Mouse (Mus musculus): ENCODE measurements around the gene Dennd1a. TPM values are rescaled to one million over a fixed set of nuclear protein-coding genes. Genes with fewer than 3 reads are reported as not detected.

Gene Dennd1a
- total and polyA plus RNA-seq, 2 experiments from 2014 or later = 16.7 to 52.1 TPM

GRCm38 (mm10) chr2:37855226-37855625, 432.0 kb downstream of the Dennd1a start:
- no peak for TF ChIP-seq CTCF (IDR thresholded peaks at IDR 0.05; ENCODE audit: low read depth)
- ATAC-seq (peak; percentile 78), DNase-seq (peak; percentile 25)
- H3K4me3 ChIP-seq (ENCODE audit: low read depth, low read length) = no peak overlapping the region
- no peaks in the 10 kb centered on the region for H3K9me3 ChIP-seq (ENCODE audit: low read length)
- no peak overlapping the region for H3K4me2 ChIP-seq (ENCODE audit: low read depth)
- H3K27ac ChIP-seq (ENCODE audit: low read depth, low read length) = no peak overlapping the region
- no peak overlapping the region for H3K9ac ChIP-seq
- 48% methylated on average over 2 of the region's 2 CpGs for WGBS
- no peaks in the 10 kb centered on the region for H3K4me1 ChIP-seq (ENCODE audit: insufficient read depth)
- H3K36me3 ChIP-seq (ENCODE audit: insufficient read depth) = 0 out of 2 replicates have a peak, but pooled peaks cover 3% of the 10 kb centered on the region
- no peaks in the 10 kb centered on the region for H3K27me3 ChIP-seq (ENCODE audit: insufficient read depth, low read length)

- Histone ChIP-seq H3K36me3 (ENCODE audit: insufficient read depth) (0 out of 2 replicates have a peak, but pooled peaks cover 3% of the 10 kb centered on the region), H3K4me3 (ENCODE audit: low read depth, low read length) (no peak overlapping the region), H3K4me2 (ENCODE audit: low read depth) (no peak overlapping the region), H3K9ac (no peak overlapping the region), H3K27ac (ENCODE audit: low read depth, low read length) (no peak overlapping the region), H3K27me3 (ENCODE audit: insufficient read depth, low read length) (no peaks in the 10 kb centered on the region), H3K9me3 (ENCODE audit: low read length) (no peaks in the 10 kb centered on the region), H3K4me1 (ENCODE audit: insufficient read depth) (no peaks in the 10 kb centered on the region)
- DNase-seq (no peak), ATAC-seq (no peak)
- no peak for TF ChIP-seq CTCF (IDR thresholded peaks at IDR 0.05; ENCODE audit: low read depth)
- WGBS = 58% methylated on average over 1 of the region's 1 CpGs
These were observed 433.2 kb downstream of the Dennd1a start for GRCm38 (mm10) chr2:37853878-37854435.

GRCm38 (mm10) chr2:37850626-37851025, 436.6 kb downstream of the Dennd1a start:
- Histone ChIP-seq H3K27me3 (ENCODE audit: insufficient read depth, low read length) (no peaks in the 10 kb centered on the region), H3K27ac (ENCODE audit: low read depth, low read length) (no peak overlapping the region), H3K9me3 (ENCODE audit: low read length) (no peaks in the 10 kb centered on the region), H3K4me2 (ENCODE audit: low read depth) (no peak overlapping the region), H3K36me3 (ENCODE audit: insufficient read depth) (no peaks in the 10 kb centered on the region), H3K4me1 (ENCODE audit: insufficient read depth) (no peaks in the 10 kb centered on the region), H3K9ac (no peak overlapping the region), H3K4me3 (ENCODE audit: low read depth, low read length) (no peak overlapping the region)
- no peak for DNase-seq
- TF ChIP-seq CTCF (IDR thresholded peaks at IDR 0.05; ENCODE audit: low read depth) = no peak
- ATAC-seq = no peak
- WGBS = 93% methylated on average over 1 of the region's 1 CpGs

GRCm38 (mm10) chr2:37849357-37849756, 437.8 kb downstream of the Dennd1a start:
- no peak for DNase-seq

GRCm38 (mm10) chr2:37842719-37843118, 444.5 kb downstream of the Dennd1a start:
- peak; percentile 44 for DNase-seq
- whole genome bisulfite sequencing = 8% methylated on average over 4 of the region's 4 CpGs

More at GRCm38 (mm10) chr2:37849357-37849756, 437.8 kb downstream of the Dennd1a start:
- WGBS = 79% methylated on average over 3 of the region's 3 CpGs
- no peak overlapping the region for H3K9ac ChIP-seq
- no peaks in the 10 kb centered on the region for H3K27me3 ChIP-seq (ENCODE audit: insufficient read depth, low read length)
- H3K36me3 ChIP-seq (ENCODE audit: insufficient read depth) = no peaks in the 10 kb centered on the region
- no peak overlapping the region for H3K27ac ChIP-seq (ENCODE audit: low read depth, low read length)
- ATAC-seq = no peak
- H3K4me1 ChIP-seq (ENCODE audit: insufficient read depth) = no peaks in the 10 kb centered on the region
- H3K4me3 ChIP-seq (ENCODE audit: low read depth, low read length) = no peak overlapping the region
- H3K4me2 ChIP-seq (ENCODE audit: low read depth) = no peak overlapping the region
- H3K9me3 ChIP-seq (ENCODE audit: low read length) = no peaks in the 10 kb centered on the region
- peak; percentile 12; the same call in 1 of the 2 replicates for TF ChIP-seq CTCF (IDR thresholded peaks at IDR 0.05; ENCODE audit: low read depth)

GRCm38 (mm10) chr2:37842151-37842569, 445.0 kb downstream of the Dennd1a start:
- DNase-seq = peak; percentile 58
- no peak overlapping the region for H3K9ac ChIP-seq

More at GRCm38 (mm10) chr2:37842719-37843118, 444.5 kb downstream of the Dennd1a start:
- ATAC-seq = peak; percentile 65
- Histone ChIP-seq H3K9me3 (ENCODE audit: low read length) (no peaks in the 10 kb centered on the region), H3K4me1 (ENCODE audit: insufficient read depth) (peaks cover 13% of the 10 kb centered on the region), H3K27me3 (ENCODE audit: insufficient read depth, low read length) (no peaks in the 10 kb centered on the region), H3K9ac (no peak overlapping the region), H3K4me2 (ENCODE audit: low read depth) (no peak overlapping the region), H3K27ac (ENCODE audit: low read depth, low read length) (peak overlapping the region; percentile 63), H3K4me3 (ENCODE audit: low read depth, low read length) (no peak overlapping the region), H3K36me3 (ENCODE audit: insufficient read depth) (no peaks in the 10 kb centered on the region)
- TF ChIP-seq CTCF (IDR thresholded peaks at IDR 0.05; ENCODE audit: low read depth) = no peak

GRCm38 (mm10) chr2:37839922-37840321, 447.3 kb downstream of the Dennd1a start:
- Histone ChIP-seq H3K4me3 (ENCODE audit: low read depth, low read length) (no peak overlapping the region), H3K27me3 (ENCODE audit: insufficient read depth, low read length) (no peaks in the 10 kb centered on the region), H3K4me2 (ENCODE audit: low read depth) (no peak overlapping the region), H3K4me1 (ENCODE audit: insufficient read depth) (peaks cover 13% of the 10 kb centered on the region), H3K27ac (ENCODE audit: low read depth, low read length) (no peak overlapping the region), H3K9me3 (ENCODE audit: low read length) (no peaks in the 10 kb centered on the region), H3K36me3 (ENCODE audit: insufficient read depth) (0 out of 2 replicates have a peak, but pooled peaks cover 4% of the 10 kb centered on the region), H3K9ac (no peak overlapping the region)
- no peak for ATAC-seq
- TF ChIP-seq CTCF (IDR thresholded peaks at IDR 0.05; ENCODE audit: low read depth) = no peak
- DNase-seq = no peak

More at GRCm38 (mm10) chr2:37842151-37842569, 445.0 kb downstream of the Dennd1a start:
- Histone ChIP-seq H3K4me1 (ENCODE audit: insufficient read depth) (peaks cover 13% of the 10 kb centered on the region), H3K4me3 (ENCODE audit: low read depth, low read length) (no peak overlapping the region), H3K27me3 (ENCODE audit: insufficient read depth, low read length) (no peaks in the 10 kb centered on the region), H3K27ac (ENCODE audit: low read depth, low read length) (0 out of 2 replicates have a peak overlapping the region, but pooled peaks have one; percentile 63), H3K36me3 (ENCODE audit: insufficient read depth) (0 out of 2 replicates have a peak, but pooled peaks cover 4% of the 10 kb centered on the region), H3K4me2 (ENCODE audit: low read depth) (no peak overlapping the region), H3K9me3 (ENCODE audit: low read length) (no peaks in the 10 kb centered on the region)
- 6% methylated on average over 7 of the region's 7 CpGs for WGBS
- no peak for TF ChIP-seq CTCF (IDR thresholded peaks at IDR 0.05; ENCODE audit: low read depth)
- peak; percentile 90 for ATAC-seq

Measured in forebrain, postnatal 0 days (tissue).